8 mouse cellular contexts compared by ENCODE assay signal in genomic region chr7:27232781-27233281, GRCm38 (mm10). TPM values are rescaled to one million over a fixed set of nuclear protein-coding genes. Genes with fewer than 3 reads are reported as not detected.
DNase-seq lines count a peak whose midpoint lies in the region; ATAC-seq and TF ChIP-seq lines count a peak whose summit lies in the region.

Gene Coq8b (plus strand): TSS chr7:27233023.

- H3K9me3 ChIP-seq in erythroblast, embryonic 14.5 days (ENCODE audit: control insufficient read depth, low read length): no peaks in the 10 kb centered on the region
- H3K9me3 ChIP-seq in heart, embryonic 11.5 days (replicated peaks; ENCODE audit: control insufficient read depth, low read length): no peaks in the 10 kb centered on the region
- H3K9me3 ChIP-seq in kidney, embryonic 16.5 days (ENCODE audit: low read length): no peaks in the 10 kb centered on the region

- no peaks in the 10 kb centered on the region for H3K79me3 ChIP-seq in C2C12 (ENCODE audit: low read depth)

- peaks cover 36% of the 10 kb centered on the region for H3K4me1 ChIP-seq in erythroblast, embryonic 14.5 days (ENCODE audit: control insufficient read depth)
- H3K4me1 ChIP-seq in heart, embryonic 11.5 days (ENCODE audit: control insufficient read depth, insufficient read depth, low read length): peaks cover 5% of the 10 kb centered on the region
- peaks cover 14% of the 10 kb centered on the region for H3K4me1 ChIP-seq in kidney, embryonic 16.5 days (ENCODE audit: insufficient read depth, low read length)
- peaks cover 5% of the 10 kb centered on the region; the same call in 1 of the 2 replicates for H3K4me1 ChIP-seq in liver, adult 2 months (ENCODE audit: control insufficient read depth, insufficient read depth, low read length)

- ATAC-seq in heart, embryonic 11.5 days (replicated peaks; ENCODE audit: insufficient number of reproducible peaks, low FRiP score, low TSS enrichment): peak; percentile 88
- ATAC-seq in kidney, embryonic 16.5 days (ENCODE audit: low FRiP score, low TSS enrichment): peak; percentile 93

- peak; percentile 19; the same call in 1 of the 2 replicates for TF ChIP-seq POLR2A in brain, embryonic 14.5 days (IDR thresholded peaks at IDR 0.05; ENCODE audit: borderline replicate concordance, extremely low read depth, insufficient read depth, insufficient read length, poor library complexity, severe bottlenecking)
- peak; percentile 79; the same call in 1 of the 2 replicates for TF ChIP-seq POLR2A in liver, adult 2 months (IDR thresholded peaks at IDR 0.05; ENCODE audit: extremely low read depth, insufficient read depth, low read length)
- TF ChIP-seq POLR2A in myocyte (IDR thresholded peaks at IDR 0.05; ENCODE audit: insufficient read length, low read depth): peak; percentile 55

- WGBS in heart, embryonic 11.5 days (ENCODE audit: insufficient replicate concordance): under 1% methylated on average over 25 of the region's 25 CpGs
- under 1% methylated on average over 25 of the region's 25 CpGs for WGBS in kidney, embryonic 16.5 days
- WGBS in liver, adult 2 months: 1% methylated on average over 25 of the region's 25 CpGs

- H3K4me2 ChIP-seq in heart, embryonic 11.5 days: peak within 1 kb of the TSS; percentile 68
- H3K4me2 ChIP-seq in kidney, embryonic 16.5 days (replicated peaks; ENCODE audit: low read depth, low read length): peak within 1 kb of the TSS; percentile 73
- H3K4me2 ChIP-seq in myocyte (ENCODE audit: low read depth): peak within 1 kb of the TSS; percentile 87

- peak within 1 kb of the TSS; percentile 46 for H3ac ChIP-seq in C2C12 (ENCODE audit: control insufficient read depth, insufficient read length, low read depth)
- no peak within 1 kb of the TSS for H3ac ChIP-seq in myocyte (ENCODE audit: control insufficient read depth, insufficient read length)

- DNase-seq in brain, embryonic 14.5 days (ENCODE audit: low read depth): peak; percentile 99
- DNase-seq in liver, adult 2 months (ENCODE audit: extremely low read depth, low read depth, low spot score): peak; percentile 91
- peak; percentile 96 for DNase-seq in splenic B cell, adult 2 months (ENCODE audit: low read depth, low spot score)

- no peaks in the 10 kb centered on the region for H3K27me3 ChIP-seq in C2C12 (ENCODE audit: control insufficient read depth, insufficient read depth, insufficient read length)
- no peaks in the 10 kb centered on the region for H3K27me3 ChIP-seq in erythroblast, embryonic 14.5 days (ENCODE audit: control insufficient read depth)
- H3K27me3 ChIP-seq in heart, embryonic 11.5 days (ENCODE audit: control insufficient read depth, insufficient read depth, low read length): no peaks in the 10 kb centered on the region
- no peaks in the 10 kb centered on the region for H3K27me3 ChIP-seq in kidney, embryonic 16.5 days (ENCODE audit: insufficient read depth, low read length)
- no peaks in the 10 kb centered on the region for H3K27me3 ChIP-seq in liver, adult 2 months (ENCODE audit: control insufficient read depth, insufficient read depth, low read length)
- no peaks in the 10 kb centered on the region for H3K27me3 ChIP-seq in myocyte (ENCODE audit: control insufficient read depth, insufficient read depth, insufficient read length)
- H3K27me3 ChIP-seq in splenic B cell, adult 2 months (ENCODE audit: control insufficient read depth, insufficient read depth, low read length, poor library complexity, severe bottlenecking): no peaks in the 10 kb centered on the region

- H3K4me3 ChIP-seq in C2C12 (ENCODE audit: insufficient read depth, poor library complexity, severe bottlenecking) (peak within 1 kb of the TSS; percentile 37), myocyte (peak within 1 kb of the TSS; percentile 51)
- H3K4me3 ChIP-seq in erythroblast, embryonic 14.5 days (replicated peaks): peak within 1 kb of the TSS; percentile 84
- H3K4me3 ChIP-seq in heart, embryonic 11.5 days (ENCODE audit: low read depth, low read length): peak within 1 kb of the TSS; percentile 58
- H3K4me3 ChIP-seq in kidney, embryonic 16.5 days (ENCODE audit: low read length): peak within 1 kb of the TSS; percentile 62
- peak within 1 kb of the TSS; percentile 90 for H3K4me3 ChIP-seq in liver, adult 2 months (ENCODE audit: insufficient read depth, low read depth, low read length)

- peaks cover 2% of the 10 kb centered on the region for H3K79me2 ChIP-seq in C2C12 (ENCODE audit: control insufficient read depth, insufficient read depth)
- peaks cover 5% of the 10 kb centered on the region; the same call in 1 of the 2 replicates for H3K79me2 ChIP-seq in liver, adult 2 months (ENCODE audit: control insufficient read depth, insufficient read depth, low read length)
- peaks cover 2% of the 10 kb centered on the region for H3K79me2 ChIP-seq in myocyte (ENCODE audit: control insufficient read depth, insufficient read depth)

- no peaks in the 10 kb centered on the region for H3K36me3 ChIP-seq in C2C12 (ENCODE audit: control insufficient read depth, insufficient read depth)
- no peaks in the 10 kb centered on the region for H3K36me3 ChIP-seq in erythroblast, embryonic 14.5 days (ENCODE audit: control insufficient read depth)
- H3K36me3 ChIP-seq in heart, embryonic 11.5 days (ENCODE audit: control insufficient read depth, insufficient read depth, low read length): no peaks in the 10 kb centered on the region
- no peaks in the 10 kb centered on the region for H3K36me3 ChIP-seq in kidney, embryonic 16.5 days (ENCODE audit: insufficient read depth, low read length)
- H3K36me3 ChIP-seq in liver, adult 2 months (ENCODE audit: control insufficient read depth, insufficient read depth, low read length): no peaks in the 10 kb centered on the region
- no peaks in the 10 kb centered on the region for H3K36me3 ChIP-seq in myocyte (ENCODE audit: control insufficient read depth, insufficient read depth)
- no peaks in the 10 kb centered on the region; the same call in 1 of the 2 replicates for H3K36me3 ChIP-seq in splenic B cell, adult 2 months (ENCODE audit: control insufficient read depth, insufficient read depth, low read length, poor library complexity, severe bottlenecking)

- no peak for TF ChIP-seq CTCF in C2C12 (IDR thresholded peaks at IDR 0.05; ENCODE audit: control insufficient read depth, insufficient read depth, insufficient read length)
- no peak; the same call in 1 of the 2 replicates for TF ChIP-seq CTCF in brain, embryonic 14.5 days (IDR thresholded peaks at IDR 0.05; ENCODE audit: borderline replicate concordance, extremely low read depth, insufficient read depth, insufficient read length)
- no peak for TF ChIP-seq CTCF in liver, adult 2 months (IDR thresholded peaks at IDR 0.05; ENCODE audit: low read depth, low read length)

- peak within 1 kb of the TSS; percentile 62 for H3K27ac ChIP-seq in heart, embryonic 11.5 days (ENCODE audit: low read depth, low read length)
- H3K27ac ChIP-seq in kidney, embryonic 16.5 days (ENCODE audit: low read length): peak within 1 kb of the TSS; percentile 82
- H3K27ac ChIP-seq in liver, adult 2 months (replicated peaks; ENCODE audit: insufficient read depth, low read depth, low read length): peak within 1 kb of the TSS; percentile 51; the same call in 1 of the 2 replicates

- H3K9ac ChIP-seq in heart, embryonic 11.5 days (ENCODE audit: low read depth, low read length): peak within 1 kb of the TSS; percentile 65
- H3K9ac ChIP-seq in kidney, embryonic 16.5 days (replicated peaks; ENCODE audit: low read length): peak within 1 kb of the TSS; percentile 64
- H3K9ac ChIP-seq in liver, adult 2 months (ENCODE audit: low read depth, low read length): peak within 1 kb of the TSS; percentile 89

TF ChIP-seq in C2C12, 6 proteins besides CTCF, POLR2A, EP300 and RAD21:
- no peak for TF ChIP-seq FOSL1 (IDR thresholded peaks at IDR 0.05; ENCODE audit: insufficient read depth, low read length, poor library complexity, severe bottlenecking)
- no peak for TF ChIP-seq MYOD1 (IDR thresholded peaks at IDR 0.05; ENCODE audit: control insufficient read depth, insufficient read length, low read depth)
- TF ChIP-seq MYOG (IDR thresholded peaks at IDR 0.05; ENCODE audit: control insufficient read depth, extremely low read depth, insufficient read length): no peak
- no peak for TF ChIP-seq MAX (IDR thresholded peaks at IDR 0.05)
- no peak for TF ChIP-seq CEBPB (IDR thresholded peaks at IDR 0.05; ENCODE audit: low read depth)
- TF ChIP-seq USF1 (IDR thresholded peaks at IDR 0.05; ENCODE audit: low read depth): peak; percentile 61

TF ChIP-seq in myocyte, 11 proteins besides CTCF, POLR2A, EP300 and RAD21:
- TF ChIP-seq TCF3 (IDR thresholded peaks at IDR 0.05; ENCODE audit: insufficient read length, low read depth): no peak
- no peak for TF ChIP-seq SRF (IDR thresholded peaks at IDR 0.05; ENCODE audit: control insufficient read depth, insufficient read length, low read depth)
- no peak for TF ChIP-seq REST (IDR thresholded peaks at IDR 0.05; ENCODE audit: insufficient read depth, insufficient read length)
- TF ChIP-seq POLR2AphosphoS2 (IDR thresholded peaks at IDR 0.05; ENCODE audit: insufficient read length, low read depth): peak; percentile 39
- no peak for TF ChIP-seq TCF12 (IDR thresholded peaks at IDR 0.05; ENCODE audit: insufficient read depth, poor library complexity, severe bottlenecking)
- no peak for TF ChIP-seq MYOG (IDR thresholded peaks at IDR 0.05; ENCODE audit: control insufficient read depth in 1 of 3, insufficient read depth in 1 of 3, insufficient read length in 2 of 3, low read depth in 2 of 3)
- TF ChIP-seq CEBPB (IDR thresholded peaks at IDR 0.05; ENCODE audit: insufficient read depth, poor library complexity, severe bottlenecking): no peak
- no peak for TF ChIP-seq MAX (IDR thresholded peaks at IDR 0.05; ENCODE audit: low read depth)
- peak; percentile 20 for TF ChIP-seq USF1 (IDR thresholded peaks at IDR 0.05; ENCODE audit: low read depth)
- no peak for TF ChIP-seq MYOD1 (IDR thresholded peaks at IDR 0.05; ENCODE audit: control insufficient read depth in 1 of 3, insufficient read length in 2 of 3, low read depth in 2 of 3)
TF ChIP-seq in myocyte: peak in this region for 2.

RNA-seq across cellular contexts. Expression of gene Coq8b, which starts in this region (rescaled TPM):
- polyA plus RNA-seq in C2C12 (2012; fragmentation: generic; extraction: Trizol) (9.3 TPM), myocyte (2012; fragmentation: generic; extraction: Trizol) (19.1 TPM)
- 42.6 and 50.1 TPM in 2 replicates for polyA plus RNA-seq in brain, embryonic 14.5 days (2012; rRNA removed)
- polyA plus RNA-seq in erythroblast, embryonic 14.5 days (2012): 2.7 and 2.8 TPM in 2 replicates
- polyA plus RNA-seq in heart, embryonic 11.5 days (2014; fragmentation: Nextera tagmentation; extraction: Ambion mirVana): 9.1 and 10.6 TPM in 2 replicates
- polyA plus RNA-seq in kidney, embryonic 16.5 days (2015; fragmentation: Nextera tagmentation; extraction: Ambion mirVana): 26.4 and 28.6 TPM in 2 replicates
- total RNA-seq in liver, adult 2 months (2014; rRNA removed): 11.9 and 16.6 TPM in 2 replicates
- 35.2 and 36.2 TPM in 2 replicates for polyA plus RNA-seq in liver, adult 2 months (2012; rRNA removed)

Comparison
In these comparisons a context has a peak if more than half of its experiments do, and no peak if none do; other contexts are left out.
1. Peak in every context shown above with its lines: DNase-seq, ATAC-seq, H3K4me3 ChIP-seq and H3K27ac ChIP-seq.
2. H3K4me3 ChIP-seq: peak in every context shown above with its lines; median percentile 90 in liver, adult 2 months; 84 in erythroblast, embryonic 14.5 days; 62 in kidney, embryonic 16.5 days; 58 in heart, embryonic 11.5 days; 51 in myocyte; 37 in C2C12.
3. POLR2A ChIP-seq: peak in every context shown above with its lines; median percentile 79 in liver, adult 2 months; 55 in myocyte; 19 in brain, embryonic 14.5 days.